Comparison of ENCODE assay signal across 27 mouse cellular contexts in genomic region chr8:60583369-60583768, GRCm38 (mm10). TPM values are rescaled to one million over a fixed set of nuclear protein-coding genes. Genes with fewer than 3 reads are reported as not detected.
DNase-seq lines count a peak whose midpoint lies in the region; ATAC-seq and TF ChIP-seq lines count a peak whose summit lies in the region.
"Had no signal": no experiment of that assay in that cellular context is flagged by ENCODE, and none has a peak within 500 bp of the region (broad histone marks: within the 10 kb centered on the region; RNA-seq: fewer than 3 reads in every experiment).

No protein-coding gene starts in this region.

- TF ChIP-seq POLR2A in embryonic fibroblast, embryonic 13.5 days (IDR thresholded peaks at IDR 0.05; ENCODE audit: low read depth, low read length) = no peak

- no peaks in the 10 kb centered on the region for H3K36me3 ChIP-seq in kidney, postnatal 0 days (ENCODE audit: insufficient read depth, low read length)
- no peaks in the 10 kb centered on the region for H3K36me3 ChIP-seq in limb, embryonic 15.5 days
- no peaks in the 10 kb centered on the region for H3K36me3 ChIP-seq in hindbrain, embryonic 14.5 days (replicated peaks; ENCODE audit: control insufficient read depth, insufficient read depth)
- H3K36me3 ChIP-seq: embryonic facial prominence, embryonic 13.5 days; embryonic facial prominence, embryonic 15.5 days; forebrain, embryonic 15.5 days; G1E had no signal

- no peaks in the 10 kb centered on the region for H3K9me3 ChIP-seq in kidney, postnatal 0 days (replicated peaks; ENCODE audit: low read length)
- no peaks in the 10 kb centered on the region for H3K9me3 ChIP-seq in limb, embryonic 15.5 days
- H3K9me3 ChIP-seq in hindbrain, embryonic 14.5 days (ENCODE audit: control insufficient read depth, low read length) = no peaks in the 10 kb centered on the region
- H3K9me3 ChIP-seq: embryonic facial prominence, embryonic 13.5 days; embryonic facial prominence, embryonic 15.5 days; forebrain, embryonic 13.5 days; forebrain, embryonic 15.5 days; G1E had no signal

- no peaks in the 10 kb centered on the region for H3K4me1 ChIP-seq in kidney, postnatal 0 days (replicated peaks; ENCODE audit: insufficient read depth, low read length)
- no peaks in the 10 kb centered on the region for H3K4me1 ChIP-seq in embryonic fibroblast, embryonic 13.5 days (ENCODE audit: control insufficient read depth, insufficient read depth, low read length)
- no peaks in the 10 kb centered on the region for H3K4me1 ChIP-seq in limb, embryonic 15.5 days
- H3K4me1 ChIP-seq in hindbrain, embryonic 14.5 days (replicated peaks; ENCODE audit: control insufficient read depth, insufficient read depth, low read length) = no peaks in the 10 kb centered on the region
- H3K4me1 ChIP-seq: embryonic facial prominence, embryonic 13.5 days; embryonic facial prominence, embryonic 15.5 days; forebrain, embryonic 13.5 days; forebrain, embryonic 15.5 days had no signal

- no peak overlapping the region for H3K27ac ChIP-seq in kidney, postnatal 0 days
- H3K27ac ChIP-seq in embryonic fibroblast, embryonic 13.5 days (ENCODE audit: insufficient read depth, low read length) = peak overlapping the region; percentile 52
- peak overlapping the region; percentile 61; the same call in 1 of the 2 replicates for H3K27ac ChIP-seq in limb, embryonic 15.5 days
- H3K27ac ChIP-seq in hindbrain, embryonic 14.5 days = no peak overlapping the region
- no peak overlapping the region for H3K27ac ChIP-seq in gastrocnemius, adult 2 months
- H3K27ac ChIP-seq: embryonic facial prominence, embryonic 13.5 days; embryonic facial prominence, embryonic 15.5 days; forebrain, embryonic 13.5 days; forebrain, embryonic 15.5 days had no signal

- DNase-seq in kidney, postnatal 0 days (ENCODE audit: low spot score) = peak; percentile 42
- DNase-seq in kidney, adult 18-20 months = no peak
- peak; percentile 45 for DNase-seq in brain, adult 2 months (ENCODE audit: low read depth, low spot score)
- no peak for DNase-seq in hindbrain, embryonic 14.5 days (ENCODE audit: low spot score)
- no peak for DNase-seq in gastrocnemius, adult 2 months
- DNase-seq in thymus, postnatal 25 days = no peak
- DNase-seq: adrenal gland, adult 8-10 months; adrenal gland, postnatal 14 days; adrenal gland, postnatal 36 days; cerebellum, adult 11 months; cerebellum, adult 18-20 months; cerebellum, adult 8-10 months; cerebellum, adult 9-11 months; cerebellum, postnatal 14 days; cerebellum, postnatal 36 days; embryo, embryonic 11 days; forebrain, postnatal 0 days had no signal

- 73% methylated on average over 2 of the region's 2 CpGs for WGBS in kidney, postnatal 0 days
- 33% methylated on average over 2 of the region's 2 CpGs for WGBS in limb, embryonic 15.5 days
- 82% methylated on average over 2 of the region's 2 CpGs for WGBS in hindbrain, embryonic 14.5 days

- H3K27me3 ChIP-seq in kidney, postnatal 0 days (ENCODE audit: insufficient read depth, low read length) = no peaks in the 10 kb centered on the region
- H3K27me3 ChIP-seq in limb, embryonic 15.5 days = no peaks in the 10 kb centered on the region
- H3K27me3 ChIP-seq in hindbrain, embryonic 14.5 days (ENCODE audit: control insufficient read depth, insufficient read depth, low read length) = no peaks in the 10 kb centered on the region
- H3K27me3 ChIP-seq: CH12.LX; embryonic facial prominence, embryonic 13.5 days; embryonic facial prominence, embryonic 15.5 days; forebrain, embryonic 13.5 days; forebrain, embryonic 15.5 days had no signal

- no peak for TF ChIP-seq CTCF in kidney, postnatal 0 days (IDR thresholded peaks at IDR 0.05; ENCODE audit: low read depth)
- TF ChIP-seq CTCF in embryonic fibroblast, embryonic 13.5 days (IDR thresholded peaks at IDR 0.05; ENCODE audit: borderline replicate concordance, insufficient read depth, low read length) = no peak
- TF ChIP-seq CTCF in gastrocnemius, adult 2 months (IDR thresholded peaks at IDR 0.05) = no peak

- no peak overlapping the region for H3K4me3 ChIP-seq in kidney, postnatal 0 days (replicated peaks; ENCODE audit: low read depth, low read length)
- H3K4me3 ChIP-seq in embryonic fibroblast, embryonic 13.5 days (ENCODE audit: insufficient read depth, low read length) = no peak overlapping the region
- no peak overlapping the region for H3K4me3 ChIP-seq in limb, embryonic 15.5 days
- no peak overlapping the region for H3K4me3 ChIP-seq in hindbrain, embryonic 14.5 days (replicated peaks; ENCODE audit: low read length)
- H3K4me3 ChIP-seq in gastrocnemius, adult 2 months = no peak overlapping the region
- H3K4me3 ChIP-seq: embryonic facial prominence, embryonic 13.5 days; embryonic facial prominence, embryonic 15.5 days; forebrain, embryonic 13.5 days; forebrain, embryonic 15.5 days had no signal

- ATAC-seq in kidney, postnatal 0 days (replicated peaks; ENCODE audit: low FRiP score, low read depth) = no peak
- ATAC-seq in limb, embryonic 15.5 days (ENCODE audit: insufficient number of reproducible peaks, low FRiP score, low TSS enrichment, low read depth) = no peak
- ATAC-seq in hindbrain, embryonic 14.5 days (ENCODE audit: low FRiP score) = no peak
- ATAC-seq: activated CD4-positive, CD25-positive, alpha-beta regulatory T cell, adult 4 months; forebrain, embryonic 13.5 days; forebrain, embryonic 15.5 days; forebrain, postnatal 0 days; Patski had no signal

- H3K4me2 ChIP-seq in kidney, postnatal 0 days (ENCODE audit: low read length) = no peak overlapping the region
- H3K4me2 ChIP-seq in limb, embryonic 15.5 days = no peak overlapping the region
- H3K4me2 ChIP-seq in hindbrain, embryonic 14.5 days (replicated peaks) = no peak overlapping the region
- H3K4me2 ChIP-seq: embryonic facial prominence, embryonic 13.5 days; embryonic facial prominence, embryonic 15.5 days; forebrain, embryonic 13.5 days; forebrain, embryonic 15.5 days had no signal

- H3K9ac ChIP-seq in kidney, postnatal 0 days (ENCODE audit: low read depth, low read length) = no peak overlapping the region
- no peak overlapping the region for H3K9ac ChIP-seq in limb, embryonic 15.5 days
- H3K9ac ChIP-seq in hindbrain, embryonic 14.5 days = no peak overlapping the region
- H3K9ac ChIP-seq: embryonic facial prominence, embryonic 13.5 days; embryonic facial prominence, embryonic 15.5 days; forebrain, embryonic 13.5 days; forebrain, embryonic 15.5 days; forebrain, postnatal 0 days had no signal

- intact Hi-C loops in gastrocnemius, adult 2 months (cut with DNase I) = no loop called here

RNA-seq across cellular contexts. Expression of gene Mfap3l, which starts 49.3 kb away (rescaled TPM):
- polyA plus RNA-seq in kidney, postnatal 0 days (2015; fragmentation: Nextera tagmentation; extraction: Ambion mirVana) = 4.4 and 5.1 TPM in 2 replicates
- 9.1 and 20.9 TPM in 2 replicates for polyA plus RNA-seq in embryonic fibroblast, embryonic 13.5 days (2011; ENCODE audit: insufficient read length, low read depth, missing spikeins)
- 2.9 and 3.1 TPM in 2 replicates for polyA plus RNA-seq in limb, embryonic 15.5 days (2015; fragmentation: Nextera tagmentation; extraction: Ambion mirVana)
- 6.8 and 7.7 TPM in 2 replicates for polyA plus RNA-seq in hindbrain, embryonic 14.5 days (2014; fragmentation: Nextera tagmentation; extraction: Ambion mirVana)
- total RNA-seq in gastrocnemius, adult 2 months (2021) = 1 to 10 TPM; 4.1 to 4.6 TPM
- polyA plus RNA-seq: activated CD4-positive, CD25-positive, alpha-beta regulatory T cell, adult 4 months; G1E had no signal

Comparison
In these comparisons a context has a peak if more than half of its experiments do, and no peak if none do; other contexts are left out.
1. DNase-seq: peak in kidney, postnatal 0 days (single experiment) and brain, adult 2 months (single experiment); none in kidney, adult 18-20 months (single experiment), hindbrain, embryonic 14.5 days (single experiment), gastrocnemius, adult 2 months (single experiment) and thymus, postnatal 25 days (single experiment).
2. H3K27ac ChIP-seq: peak in embryonic fibroblast, embryonic 13.5 days (single experiment) and limb, embryonic 15.5 days (single experiment); none in kidney, postnatal 0 days (single experiment), hindbrain, embryonic 14.5 days (single experiment) and gastrocnemius, adult 2 months (single experiment).